Mouse (Mus musculus): ENCODE data around the gene BC055324. TPM values are rescaled to one million over a fixed set of nuclear protein-coding genes. Genes with fewer than 3 reads are reported as not detected.

BC055324 gene
- polyA plus RNA-seq, 1 experiment, result 12.6 TPM

- TF ChIP-seq CTCF (IDR thresholded peaks at IDR 0.05; ENCODE audit: borderline replicate concordance, insufficient read depth, low read length) (no peak), POLR2A (IDR thresholded peaks at IDR 0.05; ENCODE audit: low read depth, low read length) (peak; percentile 29; the same call in 1 of the 2 replicates)
- peaks cover 2% of the 10 kb centered on the region; the same call in 1 of the 2 replicates for H3K4me1 ChIP-seq (ENCODE audit: control insufficient read depth, insufficient read depth, low read length)
- no peak overlapping the region for H3K4me3 ChIP-seq (ENCODE audit: insufficient read depth, low read length)
- peak overlapping the region; percentile 96 for H3K27ac ChIP-seq (ENCODE audit: insufficient read depth, low read length)
These were observed 96.3 kb downstream of the BC055324 start for GRCm38 (mm10) chr1:163898291-163898764.

Other genes starting within 250 kb of the BC055324 start
- 48.8 and 53.1 TPM in 2 replicates for gene Kifap3, start 215.2 kb downstream of the BC055324 start, polyA plus RNA-seq (2011; ENCODE audit: insufficient read length, low read depth, missing spikeins)
- 21.7 TPM in 2 replicates for gene Scyl3, start 65.7 kb downstream of the BC055324 start, polyA plus RNA-seq (2011; ENCODE audit: insufficient read length, low read depth, missing spikeins)
- gene Mettl18, start 93 bp upstream of the BC055324 start, polyA plus RNA-seq (2011; ENCODE audit: insufficient read length, low read depth, missing spikeins), result 2.8 and 4.1 TPM in 2 replicates
- 0.18 and 0.33 TPM in 2 replicates for gene Sele, start 53.4 kb upstream of the BC055324 start, polyA plus RNA-seq (2011; ENCODE audit: insufficient read length, low read depth, missing spikeins)
- not detected in 2 replicates for gene Sell, start 67.2 kb upstream of the BC055324 start, polyA plus RNA-seq (2011; ENCODE audit: insufficient read length, low read depth, missing spikeins)
- 1.7 and 3.7 TPM in 2 replicates for gene Selp, start 120.5 kb upstream of the BC055324 start, polyA plus RNA-seq (2011; ENCODE audit: insufficient read length, low read depth, missing spikeins)
- 0.37 TPM in 1 of 2 replicates, not detected in the other for gene F5, start 157.0 kb upstream of the BC055324 start, polyA plus RNA-seq (2011; ENCODE audit: insufficient read length, low read depth, missing spikeins)

Data from embryonic fibroblast, embryonic 13.5 days (primary cell).